Mouse (Mus musculus) heart, embryonic 14.5 days (tissue): ENCODE measurements at regions not wholly inside any gene's neighbourhood (a gene's known extent, or its start where the extent isn't known, plus 50 kb on each side); places are given as distances from the start of the nearest gene placed in this dataset.

Experiments
- ATAC-seq: fragments of 200-750 bp; cut with Nextera tagmentation; 2 replicates; pipeline ENCODE4 v1.8.0; 2017; ENCODE audit warnings: low read depth, moderate TSS enrichment; ENCODE audit not compliant: insufficient number of reproducible peaks, insufficient read depth, low FRiP score
- H3K27ac ChIP-seq, 2 experiments: fragments of 200-500 bp in 1 of 2; fragments of 300-500 bp in 1 of 2; sonication (generic) in 1 of 2; replicated peaks in 1 of 2; 2 replicates each; pipeline ENCODE4 v1.5.1; 2012 to 2014; ENCODE audit warnings: low read depth in 2 of 2, low read length in 2 of 2, control low read depth in 1 of 2, mild to moderate bottlenecking in 1 of 2, mixed read lengths in 1 of 2; ENCODE audit not compliant: control insufficient read depth in 1 of 2, insufficient read depth in 1 of 2
- H3K27me3 ChIP-seq: fragments of 300-500 bp; sonication (generic); 2 replicates; pipeline ENCODE4 v1.6.1; 2014; ENCODE audit warnings: mild to moderate bottlenecking, low read length, control low read depth; ENCODE audit not compliant: control insufficient read depth, insufficient read depth
- H3K36me3 ChIP-seq: fragments of 300-500 bp; sonication (generic); 2 replicates; pipeline ENCODE4 v1.6.1; 2014; ENCODE audit warnings: mild to moderate bottlenecking, control low read depth, low read length, mixed read lengths; ENCODE audit not compliant: control insufficient read depth, insufficient read depth
- H3K4me1 ChIP-seq, 2 experiments: fragments of 200-500 bp in 1 of 2; fragments of 300-500 bp in 1 of 2; sonication (generic) in 1 of 2; 2 replicates each; pipeline ENCODE4 v1.6.1; 2012 to 2014; ENCODE audit warnings: low read length in 2 of 2, control low read depth in 1 of 2, mixed read lengths in 1 of 2; ENCODE audit not compliant: control insufficient read depth in 2 of 2, insufficient read depth in 2 of 2
- H3K4me2 ChIP-seq: fragments of 300-500 bp; sonication (generic); 2 replicates; pipeline ENCODE4 v1.6.1; 2014; ENCODE audit warnings: mild to moderate bottlenecking, low read length
- H3K4me3 ChIP-seq, 2 experiments: fragments of 200-500 bp in 1 of 2; fragments of 300-500 bp in 1 of 2; sonication (generic) in 1 of 2; 2 replicates each; pipeline ENCODE4 v1.5.1; 2012 to 2014; ENCODE audit warnings: low read length in 2 of 2, mild to moderate bottlenecking in 2 of 2, control low read depth in 1 of 2, low read depth in 1 of 2, moderate library complexity in 1 of 2; ENCODE audit not compliant: control insufficient read depth in 1 of 2, insufficient read depth in 1 of 2
- H3K9ac ChIP-seq: fragments of 300-500 bp; sonication (generic); 2 replicates; pipeline ENCODE4 v1.6.1; 2014; ENCODE audit warnings: mild to moderate bottlenecking, low read length
- H3K9me3 ChIP-seq: fragments of 300-500 bp; sonication (generic); 2 replicates; pipeline ENCODE4 v1.6.1; 2016; ENCODE audit warnings: low read length, control low read depth; ENCODE audit not compliant: control insufficient read depth
- WGBS: fragments of 180-500 bp; shearing (Covaris S2); extraction: QIAGEN DNeasy Blood & Tissue Kit; methylation state at CpG from one replicate; pipeline ENCODE4 v1.1.7; 2014; 5-methylcytosine and 5-hydroxymethylcytosine counted together

- Histone ChIP-seq H3K27ac (peak overlapping the region; percentile 33 to 72), H3K4me2 (peak overlapping the region; percentile 40; the same call in 1 of the 2 replicates), H3K9me3 (no peaks in the 10 kb centered on the region), H3K4me3 (no peak overlapping the region), H3K9ac (no peak overlapping the region), H3K4me1 (peaks cover 7 to 15% of the 10 kb centered on the region in 2 experiments), H3K36me3 (no peaks in the 10 kb centered on the region), H3K27me3 (no peaks in the 10 kb centered on the region)
- WGBS = 26% methylated on average over 5 of the region's 5 CpGs
- 0 out of 2 replicates have a peak, but pooled peaks have one; percentile 39 for ATAC-seq
These were observed 2426.4 kb upstream of the 5930422O12Rik start for GRCm38 (mm10) chr8:31001980-31002730.

- Histone ChIP-seq H3K27ac (no peak overlapping the region), H3K36me3 (no peaks in the 10 kb centered on the region), H3K4me3 (no peak overlapping the region), H3K4me2 (no peak overlapping the region), H3K9me3 (no peaks in the 10 kb centered on the region), H3K4me1 (no peaks in the 10 kb centered on the region), H3K9ac (no peak overlapping the region), H3K27me3 (no peaks in the 10 kb centered on the region)
- no peak for ATAC-seq
- WGBS = 39% methylated on average over 8 of the region's 8 CpGs
These were observed 2420.2 kb upstream of the 5930422O12Rik start for GRCm38 (mm10) chr8:31008309-31008708.

- H3K27ac ChIP-seq = no peak overlapping the region
- H3K36me3 ChIP-seq = no peaks in the 10 kb centered on the region
- H3K9ac ChIP-seq = no peak overlapping the region
- no peaks in the 10 kb centered on the region for H3K4me1 ChIP-seq
- no peak for ATAC-seq
- 75% methylated on average over 11 of the region's 11 CpGs for WGBS
- H3K4me3 ChIP-seq = no peak overlapping the region
- no peak overlapping the region for H3K4me2 ChIP-seq
- H3K9me3 ChIP-seq = no peaks in the 10 kb centered on the region
- H3K27me3 ChIP-seq = no peaks in the 10 kb centered on the region
These were observed 2416.4 kb upstream of the 5930422O12Rik start for GRCm38 (mm10) chr8:31012068-31012467.

- peak overlapping the region; percentile 71 for H3K4me2 ChIP-seq
- no peaks in the 10 kb centered on the region for H3K9me3 ChIP-seq
- H3K4me3 ChIP-seq = peak overlapping the region; percentile 39 to 45
- peak; percentile 77 for ATAC-seq
- no peaks in the 10 kb centered on the region for H3K27me3 ChIP-seq
- peaks cover 2 to 7% of the 10 kb centered on the region in 2 experiments; a peak in 1 of 4 replicates for H3K4me1 ChIP-seq
- H3K27ac ChIP-seq = no peak overlapping the region; a peak in 1 of 4 replicates
- 5% methylated on average over 23 of the region's 24 CpGs for WGBS
- H3K36me3 ChIP-seq = no peaks in the 10 kb centered on the region
- peak overlapping the region; percentile 7; the same call in 1 of the 2 replicates for H3K9ac ChIP-seq
These were observed 2396.6 kb upstream of the 5930422O12Rik start for GRCm38 (mm10) chr8:31031721-31032591.

- H3K36me3 ChIP-seq = no peaks in the 10 kb centered on the region
- H3K9me3 ChIP-seq = no peaks in the 10 kb centered on the region
- H3K4me3 ChIP-seq = peak overlapping the region; percentile 37 to 58
- ATAC-seq = no peak
- H3K9ac ChIP-seq = peak overlapping the region; percentile 64
- H3K27me3 ChIP-seq = no peaks in the 10 kb centered on the region
- 6% methylated on average over 13 of the region's 13 CpGs for WGBS
- peak overlapping the region in 1 of 2 experiments; percentile 53; a peak in 1 of 4 replicates for H3K27ac ChIP-seq
- peak overlapping the region; percentile 71 for H3K4me2 ChIP-seq
- peaks cover 2 to 7% of the 10 kb centered on the region in 2 experiments; a peak in 1 of 4 replicates for H3K4me1 ChIP-seq
These were observed 2395.2 kb upstream of the 5930422O12Rik start for GRCm38 (mm10) chr8:31033281-31033680.

- peaks cover 2 to 7% of the 10 kb centered on the region in 2 experiments; a peak in 1 of 4 replicates for H3K4me1 ChIP-seq
- ATAC-seq = no peak
- no peaks in the 10 kb centered on the region for H3K36me3 ChIP-seq
- no peak overlapping the region for H3K27ac ChIP-seq
- H3K4me3 ChIP-seq = no peak overlapping the region
- no peak overlapping the region for H3K4me2 ChIP-seq
- no peaks in the 10 kb centered on the region for H3K27me3 ChIP-seq
- H3K9ac ChIP-seq = no peak overlapping the region
- H3K9me3 ChIP-seq = no peaks in the 10 kb centered on the region
- WGBS = 84% methylated on average over 2 of the region's 2 CpGs
These were observed 2391.6 kb upstream of the 5930422O12Rik start for GRCm38 (mm10) chr8:31036892-31037291.
